Mouse (Mus musculus) limb, embryonic 11.5 days (tissue): Measurements from ENCODE around the gene Ank. TPM values are rescaled to one million over a fixed set of nuclear protein-coding genes. Genes with fewer than 3 reads are reported as not detected.
A peak's percentile ranks its signal among the peaks of the same experiment; 100 is the strongest.

Experiments used
- ATAC-seq: fragments of 200-750 bp; cut with Nextera tagmentation; 2 replicates; pipeline ENCODE4 v1.8.0; 2017; ENCODE audit warnings: low read depth; ENCODE audit not compliant: insufficient number of reproducible peaks, low FRiP score, low TSS enrichment
- DNase-seq: peaks from one replicate; pipeline ENCODE4 v3.0.0-alpha.2; 2015; ENCODE audit warnings: low spot score
- H3K27ac ChIP-seq: fragments of 300-500 bp; sonication (generic); replicated peaks from 2 replicates; pipeline ENCODE4 v1.5.1; 2014; ENCODE audit warnings: low read depth, mild to moderate bottlenecking, low read length
- H3K27me3 ChIP-seq: fragments of 300-500 bp; sonication (generic); 2 replicates; pipeline ENCODE4 v1.6.1; 2014; ENCODE audit warnings: mild to moderate bottlenecking, low read length, mixed read lengths; ENCODE audit not compliant: control insufficient read depth, insufficient read depth
- H3K36me3 ChIP-seq: fragments of 300-500 bp; sonication (generic); 2 replicates; pipeline ENCODE4 v1.6.1; 2014; ENCODE audit warnings: mild to moderate bottlenecking, low read length, moderate library complexity, mixed read lengths; ENCODE audit not compliant: control insufficient read depth, insufficient read depth
- H3K4me1 ChIP-seq: fragments of 300-500 bp; sonication (generic); 2 replicates; pipeline ENCODE4 v1.6.1; 2014; ENCODE audit warnings: low read length, mixed read lengths; ENCODE audit not compliant: control insufficient read depth, insufficient read depth
- H3K4me2 ChIP-seq: fragments of 300-500 bp; sonication (generic); 2 replicates; pipeline ENCODE4 v1.6.1; 2014; ENCODE audit warnings: low read depth, mild to moderate bottlenecking, moderate library complexity; ENCODE audit not compliant: severe bottlenecking
- H3K4me3 ChIP-seq: fragments of 300-500 bp; sonication (generic); 2 replicates; pipeline ENCODE4 v1.5.1; 2014; ENCODE audit warnings: low read depth, low read length
- H3K9ac ChIP-seq: fragments of 300-500 bp; sonication (generic); 2 replicates; pipeline ENCODE4 v1.6.1; 2014; ENCODE audit warnings: mild to moderate bottlenecking, low read length
- H3K9me3 ChIP-seq: fragments of 300-500 bp; sonication (generic); 2 replicates; pipeline ENCODE4 v1.6.1; 2016; ENCODE audit warnings: low read length; ENCODE audit not compliant: control insufficient read depth
- WGBS: fragments of 180-500 bp; shearing (Covaris S2); extraction: QIAGEN DNeasy Blood & Tissue Kit; methylation state at CpG from one replicate; pipeline ENCODE4 v1.1.7; 2014; 5-methylcytosine and 5-hydroxymethylcytosine counted together
- polyA plus RNA-seq: library from polyadenylated mRNA; unstranded; fragments of >200 nt; fragmentation: Nextera tagmentation; extraction: Ambion mirVana; gene quantifications from 2 replicates; pipeline ENCODE4 v1.2.1, GENCODE M21; 2014

The Ank gene
- polyA plus RNA-seq = 2.9 and 3.4 TPM in 2 replicates

DNA sequence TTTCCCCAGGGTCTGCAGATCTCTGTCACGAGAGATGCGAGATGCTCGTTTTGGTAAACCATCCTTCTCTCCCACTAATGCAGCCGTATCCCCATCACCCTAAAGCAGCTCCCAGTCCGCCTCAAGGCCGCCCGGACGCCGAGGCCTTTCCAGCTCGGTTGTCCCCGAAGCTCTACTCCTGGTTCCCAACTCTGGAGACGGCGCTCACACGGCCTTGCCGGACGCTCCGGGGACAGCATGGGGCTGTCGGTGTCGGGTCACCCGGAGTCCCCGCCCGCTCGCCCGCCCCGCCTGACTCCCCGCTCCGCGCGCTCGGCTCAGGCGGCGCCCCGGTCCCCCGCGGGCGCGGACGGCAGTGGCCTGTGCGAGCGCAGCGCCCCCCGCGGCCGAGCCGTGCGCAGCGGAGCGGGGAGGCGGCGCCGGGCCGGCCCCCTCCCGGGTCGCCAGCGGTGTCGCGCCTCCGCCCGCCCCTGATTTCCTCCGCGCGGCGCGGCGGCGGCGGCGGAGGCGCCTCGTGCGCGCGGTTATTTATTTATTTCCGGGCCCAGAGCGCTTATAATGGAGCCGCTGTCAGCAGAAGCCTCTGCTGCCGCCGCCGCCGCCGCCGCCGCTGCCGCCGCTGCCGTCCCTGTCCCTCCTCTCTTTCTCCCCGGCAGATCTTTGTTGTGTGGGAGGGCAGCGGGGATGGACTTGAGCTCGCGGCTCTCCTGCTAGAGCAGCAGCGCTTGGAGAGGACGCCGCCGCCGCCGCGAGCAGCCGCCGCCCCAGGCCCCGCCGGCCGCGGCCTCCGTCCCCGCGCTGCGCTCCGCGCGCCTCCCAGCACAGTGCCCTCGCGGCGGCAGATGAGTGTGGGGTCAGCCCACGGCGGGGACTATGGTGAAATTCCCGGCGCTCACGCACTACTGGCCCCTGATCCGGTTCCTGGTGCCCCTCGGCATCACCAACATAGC lies at the start of gene Ank:
TSS of gene Ank (plus strand) at position 547 of the 950 bp plus-strand sequence.
- no peak within 1 kb of the TSS for H3K27ac ChIP-seq
- no peaks in the 10 kb centered on the region for H3K9me3 ChIP-seq
- H3K4me3 ChIP-seq = peak within 1 kb of the TSS; percentile 57
- no peaks in the 10 kb centered on the region for H3K36me3 ChIP-seq
- H3K27me3 ChIP-seq = no peaks in the 10 kb centered on the region
- no peaks in the 10 kb centered on the region for H3K4me1 ChIP-seq
- DNase-seq (peak; percentile 78), ATAC-seq (peak; percentile 71)
- H3K4me2 ChIP-seq = peak within 1 kb of the TSS; percentile 86
- WGBS = under 1% methylated on average over 83 of the region's 120 CpGs
- peak within 1 kb of the TSS; percentile 78 for H3K9ac ChIP-seq

DNA sequence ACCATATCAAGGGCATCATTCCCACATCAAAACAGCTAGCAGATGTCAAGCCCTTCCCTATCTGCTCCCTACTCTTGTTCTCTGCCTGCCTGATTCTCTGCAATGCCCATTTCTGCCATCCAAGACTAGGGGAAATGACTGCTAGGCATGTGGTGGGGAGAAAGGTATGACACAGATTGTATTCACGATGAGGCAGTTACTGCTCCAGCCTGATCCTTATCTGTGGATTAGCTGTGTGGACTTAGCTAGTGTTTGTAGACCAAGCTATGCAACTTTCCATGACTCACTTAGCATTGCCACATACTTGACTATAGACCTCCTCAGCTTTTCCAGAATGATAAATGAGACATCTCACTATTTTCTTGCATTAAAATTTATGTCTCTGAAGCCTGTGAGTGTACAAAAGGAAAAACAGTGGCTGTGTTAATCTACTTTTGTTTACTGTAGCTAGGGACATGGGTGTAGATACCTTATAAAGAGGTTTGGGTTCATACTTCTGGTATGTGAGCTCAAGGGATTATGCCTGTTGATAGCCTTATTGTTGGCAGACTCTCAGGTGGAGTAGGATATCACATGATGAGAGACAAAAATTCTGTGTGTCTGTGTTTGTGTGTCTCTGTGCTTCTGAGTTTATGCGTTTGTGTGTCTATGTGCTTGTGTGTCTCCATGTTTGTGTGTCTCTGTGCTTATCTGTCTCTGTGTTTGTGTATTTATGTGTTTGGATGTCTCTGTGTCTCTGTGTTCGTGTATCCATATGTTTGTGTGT lies 47.7 kb upstream of the Ank start:
- no peaks in the 10 kb centered on the region for H3K4me1 ChIP-seq
- H3K4me2 ChIP-seq = no peak overlapping the region
- ATAC-seq (no peak), DNase-seq (no peak)
- H3K27me3 ChIP-seq = no peaks in the 10 kb centered on the region
- no peak overlapping the region for H3K9ac ChIP-seq
- 84% methylated on average over 3 of the region's 3 CpGs for WGBS
- H3K27ac ChIP-seq = no peak overlapping the region
- H3K36me3 ChIP-seq = no peaks in the 10 kb centered on the region
- H3K9me3 ChIP-seq = no peaks in the 10 kb centered on the region
- no peak overlapping the region for H3K4me3 ChIP-seq

DNA sequence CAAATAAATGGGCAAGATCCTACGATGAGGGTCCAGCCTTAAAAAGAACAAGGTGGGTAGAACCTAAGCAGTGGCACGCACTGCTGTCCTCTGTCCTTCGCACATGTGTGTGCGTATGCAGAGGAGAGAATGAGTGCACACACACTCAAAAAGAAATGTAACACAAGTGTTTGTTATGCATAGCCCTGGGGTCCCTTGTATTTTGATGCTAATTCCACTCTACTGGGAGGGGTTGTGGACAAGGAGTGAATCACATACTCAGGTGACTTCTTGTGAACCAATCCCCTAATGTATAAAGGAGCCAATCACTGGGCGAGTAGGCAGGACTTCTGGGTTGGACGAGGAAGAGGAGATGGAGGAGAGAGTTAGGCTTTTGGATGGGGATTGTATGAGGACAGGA lies 44.9 kb upstream of the Ank start:
- WGBS = 83% methylated on average over 6 of the region's 6 CpGs
- Histone ChIP-seq H3K27me3 (no peaks in the 10 kb centered on the region), H3K9me3 (no peaks in the 10 kb centered on the region), H3K36me3 (no peaks in the 10 kb centered on the region), H3K9ac (no peak overlapping the region), H3K4me3 (no peak overlapping the region), H3K27ac (no peak overlapping the region), H3K4me2 (no peak overlapping the region), H3K4me1 (no peaks in the 10 kb centered on the region)
- DNase-seq = no peak
- ATAC-seq = no peak

DNA sequence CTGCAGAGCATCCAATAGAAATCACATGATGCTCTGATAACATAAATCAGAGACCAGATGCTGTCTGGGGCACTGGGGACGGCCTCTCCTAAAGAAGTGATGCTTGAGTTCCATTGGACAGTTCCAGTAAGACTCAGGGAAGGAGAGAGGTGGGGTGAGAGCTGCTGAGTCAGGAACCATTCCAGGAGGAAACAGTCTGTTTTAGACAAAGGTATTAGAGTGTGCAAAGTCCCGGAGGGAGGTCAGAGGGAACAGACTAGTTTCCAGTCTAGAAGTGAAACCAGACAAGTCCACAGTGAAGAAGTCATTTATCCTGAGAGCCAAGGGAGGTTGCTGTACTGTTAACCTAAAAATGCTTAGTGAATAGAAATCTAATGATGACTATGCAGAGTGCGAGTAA lies 38.9 kb upstream of the Ank start:
- Histone ChIP-seq H3K4me3 (no peak overlapping the region), H3K9me3 (no peaks in the 10 kb centered on the region), H3K36me3 (no peaks in the 10 kb centered on the region), H3K4me1 (no peaks in the 10 kb centered on the region), H3K9ac (no peak overlapping the region), H3K4me2 (no peak overlapping the region), H3K27ac (no peak overlapping the region), H3K27me3 (no peaks in the 10 kb centered on the region)
- DNase-seq (no peak), ATAC-seq (no peak)
- WGBS = 83% methylated on average over 3 of the region's 3 CpGs

DNA sequence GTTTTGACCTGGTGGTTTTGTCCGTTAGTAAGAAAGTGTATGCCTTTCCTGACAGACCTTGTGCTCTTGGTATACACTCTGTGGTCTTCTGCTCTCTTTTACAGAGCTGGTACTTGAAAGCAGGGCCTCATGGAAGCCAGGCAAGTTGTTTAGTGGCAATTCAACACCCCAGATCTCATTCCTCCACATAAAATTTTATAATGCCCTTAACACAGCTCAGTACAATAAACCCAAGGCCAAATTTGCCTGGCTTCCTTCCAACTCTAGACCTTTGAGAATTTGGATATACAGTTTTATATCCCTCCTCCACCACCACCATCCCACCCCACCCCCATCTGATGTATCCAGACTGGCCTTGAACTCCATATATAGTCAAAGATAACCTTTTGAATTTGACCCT lies 36.2 kb upstream of the Ank start:
- H3K4me1 ChIP-seq = no peaks in the 10 kb centered on the region
- H3K9ac ChIP-seq = no peak overlapping the region
- no peaks in the 10 kb centered on the region for H3K36me3 ChIP-seq
- ATAC-seq = no peak
- no peaks in the 10 kb centered on the region for H3K9me3 ChIP-seq
- no peak overlapping the region for H3K27ac ChIP-seq
- H3K27me3 ChIP-seq = no peaks in the 10 kb centered on the region
- 59% methylated on average over 1 of the region's 1 CpGs for WGBS
- no peak for DNase-seq
- H3K4me3 ChIP-seq = no peak overlapping the region
- H3K4me2 ChIP-seq = no peak overlapping the region

DNA sequence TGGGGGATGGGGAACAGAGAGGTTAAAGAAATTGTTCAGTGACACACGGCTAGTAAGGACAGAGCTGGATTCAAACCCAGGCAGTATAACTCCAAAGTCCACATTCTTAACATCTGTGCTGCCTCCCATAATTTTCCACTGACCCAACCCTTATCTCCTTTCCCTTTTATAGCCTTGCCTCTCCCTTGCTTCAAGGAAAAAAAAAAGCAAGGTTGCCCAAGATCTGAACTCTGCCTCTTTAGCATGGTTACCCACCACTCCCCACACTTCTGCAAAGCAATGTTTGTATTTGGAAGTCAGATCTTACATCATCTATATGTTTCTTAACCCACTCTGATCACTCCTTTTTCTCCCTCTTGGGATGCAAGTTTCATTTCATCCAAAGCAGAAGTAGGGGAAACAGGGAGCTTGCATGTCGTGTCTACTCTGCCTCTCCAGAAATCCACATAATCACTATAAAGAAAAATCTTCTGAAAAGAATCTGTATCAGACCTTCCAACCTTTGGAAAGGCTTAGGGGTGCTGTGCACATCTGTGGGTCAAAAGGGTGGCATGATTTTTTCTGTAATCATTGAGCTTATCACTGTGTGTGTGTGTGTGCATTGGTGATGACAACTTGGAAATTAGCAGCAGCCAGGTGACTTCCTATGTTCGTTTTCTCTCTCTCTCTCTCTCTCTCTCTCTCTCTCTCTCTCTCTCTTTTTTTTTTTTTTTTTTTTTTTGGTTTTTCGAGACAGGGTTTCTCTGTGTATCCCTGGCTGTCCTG lies 33.4 kb upstream of the Ank start:
- Histone ChIP-seq H3K36me3 (no peaks in the 10 kb centered on the region), H3K9ac (no peak overlapping the region), H3K27me3 (no peaks in the 10 kb centered on the region), H3K27ac (no peak overlapping the region), H3K4me1 (no peaks in the 10 kb centered on the region), H3K4me3 (no peak overlapping the region), H3K9me3 (no peaks in the 10 kb centered on the region), H3K4me2 (no peak overlapping the region)
- DNase-seq (no peak), ATAC-seq (no peak)
- WGBS = 84% methylated on average over 3 of the region's 4 CpGs

DNA sequence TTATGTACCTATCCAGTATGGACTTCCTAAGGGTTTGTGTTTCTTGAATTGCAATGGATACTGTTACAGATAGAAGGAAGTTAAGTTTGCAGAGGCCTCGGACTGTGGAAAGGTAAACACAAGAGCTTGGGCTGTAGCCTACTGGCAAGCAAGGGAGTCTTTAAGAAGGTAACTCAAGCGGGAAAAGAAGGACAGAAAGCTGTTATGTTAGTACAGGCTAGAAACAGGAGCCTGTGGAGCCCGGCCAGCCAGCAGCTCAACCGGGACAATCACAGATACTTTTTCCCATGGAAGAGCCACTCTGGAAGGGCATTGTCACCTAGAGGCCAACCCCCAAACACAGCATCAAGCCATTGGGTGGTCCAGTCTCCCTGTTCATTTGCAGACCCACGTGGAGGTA lies 31.1 kb upstream of the Ank start:
- Histone ChIP-seq H3K9me3 (no peaks in the 10 kb centered on the region), H3K4me1 (no peaks in the 10 kb centered on the region), H3K4me3 (no peak overlapping the region), H3K4me2 (no peak overlapping the region), H3K27ac (no peak overlapping the region), H3K36me3 (no peaks in the 10 kb centered on the region), H3K9ac (no peak overlapping the region), H3K27me3 (no peaks in the 10 kb centered on the region)
- 82% methylated on average over 5 of the region's 5 CpGs for WGBS
- no peak for DNase-seq
- no peak for ATAC-seq

DNA sequence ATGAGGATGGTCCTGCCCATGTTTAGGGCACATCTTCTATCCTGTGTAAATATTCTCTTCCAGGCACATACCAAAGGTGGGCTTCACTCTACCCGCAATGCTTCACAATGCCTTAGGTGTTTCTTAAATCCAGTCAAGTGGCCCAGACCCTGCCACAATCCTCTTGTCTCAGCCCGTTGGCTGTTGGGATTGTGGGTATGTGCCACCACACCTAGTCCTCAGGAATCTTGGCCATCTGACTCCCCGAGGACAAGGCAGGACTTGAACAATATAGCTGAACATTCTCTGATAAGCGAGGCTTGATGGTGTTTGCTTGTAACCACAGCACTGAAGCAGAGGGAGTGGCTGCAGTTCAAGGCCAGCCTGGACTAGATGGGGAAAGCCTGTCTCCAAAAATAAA lies 30.3 kb upstream of the Ank start:
- Histone ChIP-seq H3K27me3 (no peaks in the 10 kb centered on the region), H3K4me3 (no peak overlapping the region), H3K27ac (no peak overlapping the region), H3K4me1 (no peaks in the 10 kb centered on the region), H3K9me3 (no peaks in the 10 kb centered on the region), H3K36me3 (no peaks in the 10 kb centered on the region), H3K4me2 (no peak overlapping the region), H3K9ac (no peak overlapping the region)
- ATAC-seq (no peak), DNase-seq (no peak)
- WGBS = 88% methylated on average over 4 of the region's 4 CpGs
